Mouse (Mus musculus) heart, adult 11 months (tissue): ENCODE data around the gene Eml6.

ENCODE experiments used
- DNase-seq: peaks from one replicate; pipeline ENCODE4 v3.0.0; 2022

Gene Eml6

DNA sequence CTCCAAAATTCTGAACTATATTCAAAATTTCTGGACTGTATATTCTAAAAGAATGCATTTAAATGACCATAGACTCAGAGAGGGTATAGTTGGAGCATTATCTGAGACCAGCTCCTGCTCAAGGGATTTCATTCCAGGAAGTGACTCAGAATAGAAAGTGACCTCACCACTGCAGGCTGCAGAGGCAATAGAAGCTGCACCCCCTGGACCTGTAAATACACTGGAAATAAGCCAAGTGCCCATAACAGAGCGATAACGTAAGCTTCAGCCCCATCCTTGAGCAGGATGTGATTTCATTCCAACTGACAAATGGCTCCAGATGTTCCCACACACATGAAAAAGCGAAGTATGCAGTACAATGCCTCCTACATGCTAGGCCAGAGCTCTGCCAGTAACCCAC, 186.1 kb downstream of the Eml6 start:
- DNase-seq = peak; percentile 98

DNA sequence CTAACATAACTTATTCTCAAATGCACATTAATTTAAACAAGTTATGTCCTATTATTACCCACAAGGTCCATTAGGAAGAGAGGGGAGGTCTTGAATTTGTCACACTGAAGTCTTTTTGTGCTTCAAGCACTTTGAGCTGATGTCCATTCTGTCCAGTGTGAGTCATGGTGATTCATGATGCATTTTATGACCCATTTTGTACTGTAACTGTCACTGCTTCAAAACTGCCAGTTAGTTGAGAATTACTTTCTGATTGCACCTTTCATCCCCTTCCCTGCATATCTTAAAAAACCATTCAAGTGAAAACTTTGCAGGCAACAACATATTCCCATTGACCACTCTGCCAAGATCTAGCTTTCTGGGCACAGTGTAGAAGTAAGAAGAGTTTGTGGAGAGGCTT, 188.8 kb downstream of the Eml6 start:
- no peak for DNase-seq

GRCm38 (mm10) chr11:29827729-29828128, 198.1 kb downstream of the Eml6 start:
- DNase-seq = no peak

- peak; percentile 22 for DNase-seq
Measured at GRCm38 (mm10) chr11:29826001-29826400, 199.8 kb downstream of the Eml6 start.

DNA sequence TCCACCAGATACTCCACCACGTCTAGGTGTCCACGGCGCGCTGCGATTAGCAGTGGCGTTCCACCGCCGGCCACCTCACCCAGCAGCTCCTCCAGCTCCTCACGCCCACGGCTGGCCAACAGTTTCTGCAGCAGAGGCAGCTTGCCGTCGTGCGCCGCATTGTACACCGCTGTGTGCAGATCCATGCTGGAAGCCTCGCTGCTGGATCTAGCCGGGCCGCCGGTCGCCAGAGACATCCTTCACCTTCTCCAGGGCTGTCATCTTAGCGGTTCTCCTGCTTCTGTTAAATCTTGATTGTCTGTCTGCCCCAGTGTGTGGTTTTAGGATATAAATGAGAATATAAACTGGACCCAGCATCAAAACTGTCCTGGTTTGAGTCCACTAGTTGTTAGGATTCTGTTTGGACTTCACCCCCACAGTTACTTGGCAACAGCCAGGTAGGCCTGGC, 200.5 kb downstream of the Eml6 start, which contains the start of gene 4931440F15Rik:
4931440F15Rik (minus strand) TSS at position 398 of the 448 bp plus-strand sequence.
- DNase-seq = peak; percentile 76

DNA sequence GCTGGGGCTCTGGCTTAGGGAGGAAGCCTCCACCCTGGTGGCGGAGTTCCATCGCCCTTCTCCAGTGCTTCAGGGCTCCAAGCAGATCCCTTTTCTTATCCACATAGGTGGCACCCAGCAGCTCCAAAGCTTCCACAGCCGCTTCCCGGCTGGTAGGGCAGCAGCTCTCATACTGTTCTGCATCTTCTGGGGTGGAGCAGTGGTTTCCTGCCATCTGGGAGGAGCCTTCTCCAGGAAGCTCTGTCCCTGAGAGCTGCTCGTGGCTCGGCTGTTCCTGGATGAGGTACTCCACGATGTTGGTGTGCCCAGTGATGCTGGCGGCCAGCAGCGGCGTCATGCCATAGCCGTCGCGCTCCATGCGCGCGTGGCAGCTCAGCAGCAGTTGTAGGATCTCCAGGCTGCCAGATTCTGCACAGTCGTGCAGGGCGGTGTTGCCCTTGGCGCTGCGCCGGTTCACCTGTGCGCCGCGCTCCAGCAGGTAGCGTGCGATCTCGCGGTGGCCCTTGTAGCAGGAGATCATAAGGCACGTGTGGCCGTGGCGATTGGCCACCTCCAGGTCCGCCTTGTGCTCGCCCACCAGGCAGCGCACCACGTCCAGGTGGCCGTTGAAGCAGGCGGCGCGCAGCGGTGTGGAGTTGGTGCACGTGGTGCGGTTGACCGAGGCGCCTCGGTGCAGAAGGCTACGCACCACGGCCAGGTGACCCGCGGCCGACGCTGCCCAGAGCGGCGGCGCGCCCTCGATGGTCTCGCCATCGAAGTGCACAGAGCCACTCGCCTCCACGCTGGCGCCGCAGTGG, 201.2 kb downstream of the Eml6 start:
- DNase-seq = peak; percentile 91

DNA sequence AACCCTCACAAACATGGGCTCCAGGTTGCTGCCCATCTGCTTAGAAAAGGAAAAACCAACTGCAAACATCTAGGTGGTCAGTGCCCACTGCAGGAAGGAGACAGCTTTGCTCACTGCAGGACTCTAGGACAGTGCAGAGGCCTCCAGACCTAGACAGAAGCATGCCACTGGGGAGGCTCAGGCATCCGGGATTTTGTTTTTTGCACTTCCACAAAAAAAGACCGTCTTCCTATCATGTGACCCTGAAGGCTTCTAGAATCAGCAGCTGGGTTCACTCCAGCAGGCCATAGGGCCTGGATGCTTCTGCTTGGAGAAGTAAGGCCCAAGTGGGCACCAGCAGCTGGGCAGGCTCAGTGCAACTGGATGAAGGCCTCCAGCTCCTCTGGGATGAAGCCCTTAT, 202.7 kb downstream of the Eml6 start:
- DNase-seq = peak; percentile 87

DNA sequence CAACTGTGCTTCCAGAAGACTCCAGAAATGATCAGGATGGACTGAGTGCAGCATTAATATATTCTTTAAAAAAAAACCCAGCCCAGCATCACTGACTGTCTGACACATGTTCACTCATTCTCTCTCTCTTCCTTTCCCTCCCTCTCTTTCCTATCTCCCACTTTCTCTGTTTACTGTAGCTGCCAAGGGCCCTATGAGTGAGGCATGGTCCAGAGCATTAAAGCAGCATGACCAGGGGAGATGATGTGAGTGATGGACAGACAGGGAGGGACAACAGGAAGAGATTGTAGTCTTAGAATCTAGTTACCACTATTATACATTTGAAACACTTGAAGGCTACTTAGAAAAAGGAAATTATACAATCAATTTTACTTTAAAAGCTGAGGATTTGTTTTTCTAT, 210.2 kb downstream of the Eml6 start:
- peak; percentile 29 for DNase-seq

DNA sequence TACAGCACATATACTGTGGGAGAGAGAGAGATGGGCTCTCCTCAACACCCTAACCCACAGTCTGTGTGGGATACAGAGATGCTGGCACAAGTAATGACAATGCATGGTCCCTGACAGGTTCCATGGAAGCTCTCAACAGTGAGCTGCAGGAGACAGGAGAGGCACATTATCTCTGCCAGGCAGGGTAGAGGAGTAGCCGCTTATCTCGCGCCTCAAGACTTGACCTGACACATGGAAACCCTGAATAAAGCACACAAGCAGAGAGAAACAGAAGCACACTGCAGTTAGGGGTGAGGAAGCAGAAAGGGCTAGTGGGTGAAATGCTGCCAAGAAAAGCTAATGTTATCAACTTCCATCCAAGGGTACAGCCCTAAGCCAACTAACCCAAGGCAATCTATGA, 210.6 kb downstream of the Eml6 start:
- DNase-seq = peak; percentile 59

GRCm38 (mm10) chr11:29813267-29813666, 212.6 kb downstream of the Eml6 start:
- no peak for DNase-seq

DNA sequence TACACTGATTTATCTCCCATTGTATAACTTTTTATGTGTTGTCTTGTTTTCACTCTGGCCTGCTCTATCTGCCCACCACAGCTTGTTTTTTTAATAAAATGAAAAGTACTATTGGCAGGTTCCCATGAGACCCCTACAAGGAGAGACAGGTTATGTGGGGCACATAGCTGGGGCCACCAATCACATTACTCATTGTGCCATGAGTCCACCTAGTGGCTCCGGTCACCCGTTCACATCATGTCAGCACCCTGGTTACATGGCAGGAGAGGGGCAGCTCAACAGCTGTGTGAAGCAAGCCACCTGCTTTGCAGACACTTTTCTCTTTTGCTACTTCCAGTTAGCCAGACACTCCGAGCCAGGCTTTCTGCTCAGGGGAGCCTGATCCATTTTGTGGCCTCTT, 213.4 kb downstream of the Eml6 start:
- peak; percentile 79 for DNase-seq

DNA sequence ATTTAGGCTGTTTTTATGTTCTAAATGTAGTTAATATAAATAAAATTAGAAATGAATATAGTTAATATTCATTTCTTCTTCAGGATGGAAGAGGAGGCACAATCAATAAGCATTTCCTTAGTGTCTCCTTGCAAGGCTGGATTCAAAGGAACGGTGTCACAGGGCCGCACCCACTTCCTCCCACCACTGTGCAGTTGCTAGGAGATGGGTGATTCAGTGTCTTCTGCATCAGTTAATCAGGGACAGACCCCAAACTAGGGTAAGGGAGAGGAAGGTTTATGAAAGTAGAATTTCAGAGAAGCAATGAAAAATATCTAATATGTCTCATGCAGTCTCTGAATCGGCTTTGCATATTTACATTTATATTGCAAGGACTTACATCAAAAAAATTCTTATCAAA, 215.5 kb downstream of the Eml6 start:
- DNase-seq = peak; percentile 36

GRCm38 (mm10) chr11:29808981-29809589, 216.7 kb downstream of the Eml6 start:
- DNase-seq = peak; percentile 75

DNA sequence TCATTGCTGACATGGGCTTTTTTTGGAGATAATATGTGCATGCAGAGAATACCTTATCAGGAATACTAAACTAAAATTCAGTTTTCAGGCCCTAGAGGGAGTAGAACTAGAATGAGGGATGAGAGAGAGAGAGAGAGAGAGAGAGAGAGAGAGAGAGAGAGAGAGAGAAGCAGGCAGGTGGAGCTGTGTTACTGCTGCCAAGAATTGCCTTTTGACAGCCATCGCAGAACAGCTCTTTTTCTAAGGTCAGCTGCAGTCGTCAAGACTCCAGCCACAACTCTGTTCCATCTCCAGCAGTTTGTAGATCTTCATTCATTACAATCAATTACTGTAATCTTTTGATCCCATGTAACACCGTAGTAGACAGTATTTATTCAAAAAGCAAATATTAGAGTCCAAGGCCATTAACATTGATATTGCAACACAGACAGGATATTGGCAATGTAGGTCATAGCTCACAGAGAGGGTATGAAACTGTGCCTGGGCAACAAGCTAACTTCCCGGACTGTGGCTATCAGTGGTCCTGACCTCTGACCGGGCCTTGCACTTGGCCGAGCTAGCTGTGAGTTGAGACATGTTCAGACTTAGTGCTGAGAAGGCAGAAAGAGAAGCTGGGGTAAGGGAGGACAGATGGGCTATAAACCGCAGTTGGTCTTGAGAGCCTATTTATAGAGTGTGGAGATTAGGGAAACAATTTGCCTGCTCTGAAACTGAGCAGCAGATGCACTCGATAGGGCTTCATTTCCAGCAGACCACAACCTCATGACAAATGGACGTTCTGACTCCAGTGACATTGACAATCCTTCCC, 217.5 kb downstream of the Eml6 start:
- DNase-seq = peak; percentile 98

DNA sequence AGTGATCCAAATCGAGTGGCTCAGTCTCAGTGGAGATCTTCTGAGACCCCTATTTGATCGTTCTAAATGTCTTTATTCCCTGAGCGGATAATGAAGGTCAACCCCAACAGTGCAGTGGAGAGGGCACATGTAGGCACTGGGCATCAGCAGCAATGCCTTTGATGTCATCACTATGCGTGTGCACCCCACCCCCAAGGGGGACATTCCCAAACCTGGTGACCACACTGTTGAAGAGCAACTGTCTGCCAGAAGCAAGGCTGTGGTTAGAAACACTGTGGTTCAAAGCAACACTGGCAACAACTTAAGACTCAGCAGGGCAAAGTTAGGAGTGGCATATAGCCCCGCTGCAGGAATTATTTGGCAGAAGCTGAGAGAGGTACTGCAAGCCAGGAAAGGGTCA, 218.5 kb downstream of the Eml6 start:
- peak; percentile 52 for DNase-seq

DNA sequence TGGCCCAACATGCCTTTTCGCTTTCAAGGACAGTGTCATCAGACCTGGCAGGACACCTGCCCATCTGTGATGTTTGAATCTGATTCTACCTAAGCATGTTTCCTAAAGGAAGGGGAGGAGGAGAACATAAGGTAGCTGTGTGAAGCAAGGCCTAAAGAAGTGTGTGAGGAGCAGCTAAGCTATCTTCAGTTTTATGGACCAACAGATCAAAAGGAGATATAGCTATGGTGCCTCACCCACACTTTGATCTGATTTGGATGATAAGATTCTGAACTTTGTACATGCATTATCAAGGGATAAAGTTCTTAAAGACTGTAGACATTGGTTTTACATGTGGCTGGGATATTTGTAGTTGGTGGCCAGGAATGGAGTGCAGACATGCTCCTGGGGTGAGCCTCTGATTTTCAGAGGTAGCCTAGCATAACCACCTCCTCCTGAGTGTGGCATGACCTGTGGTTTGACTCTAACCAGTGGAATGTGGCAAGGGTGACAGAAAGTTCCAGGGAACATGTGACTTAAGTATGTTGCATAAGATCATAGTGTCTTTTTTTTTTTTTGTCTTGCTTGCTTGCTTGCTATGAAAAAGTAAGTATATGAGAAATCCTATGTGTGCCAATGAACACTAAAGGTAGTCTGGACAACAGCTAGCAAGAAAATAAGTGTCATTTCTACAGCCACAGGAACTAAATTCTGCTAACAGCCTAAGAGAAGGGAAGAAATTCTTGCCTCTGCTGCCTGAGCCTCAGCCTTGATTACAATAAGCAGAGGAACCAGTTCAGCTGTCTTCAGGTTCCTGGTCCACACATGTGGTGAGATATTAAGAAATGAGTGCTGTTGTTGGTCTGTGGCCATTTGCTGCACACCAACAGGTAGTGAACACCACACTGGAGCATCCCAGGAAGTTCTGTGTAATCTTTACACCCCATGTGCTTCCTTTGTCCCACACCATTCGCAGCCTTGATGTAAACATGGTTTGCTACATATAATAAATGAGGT, 224.1 kb downstream of the Eml6 start:
- DNase-seq = peak; percentile 49

- DNase-seq = peak; percentile 70
Measured at GRCm38 (mm10) chr11:29799839-29800238, 226.0 kb downstream of the Eml6 start.

DNA sequence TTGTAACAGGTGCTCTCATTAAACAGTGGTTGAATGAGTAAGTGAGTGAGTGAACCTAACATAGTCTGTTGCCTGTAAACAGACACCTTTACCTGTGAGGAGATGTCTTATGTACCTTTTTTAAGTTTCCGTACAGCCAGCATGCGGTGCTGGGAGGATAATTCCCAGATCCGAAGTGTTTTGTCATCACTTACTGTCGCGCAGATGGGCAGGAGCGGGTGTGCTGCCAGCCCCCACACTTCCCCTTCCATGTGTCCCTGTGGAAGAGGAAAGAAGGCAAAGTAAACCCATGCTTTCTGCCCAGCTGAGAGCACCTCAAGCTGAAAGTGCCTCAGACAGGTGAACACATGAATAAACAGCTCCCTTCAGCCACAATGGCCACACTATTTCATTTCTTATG, 230.7 kb downstream of the Eml6 start:
- no peak for DNase-seq

DNA sequence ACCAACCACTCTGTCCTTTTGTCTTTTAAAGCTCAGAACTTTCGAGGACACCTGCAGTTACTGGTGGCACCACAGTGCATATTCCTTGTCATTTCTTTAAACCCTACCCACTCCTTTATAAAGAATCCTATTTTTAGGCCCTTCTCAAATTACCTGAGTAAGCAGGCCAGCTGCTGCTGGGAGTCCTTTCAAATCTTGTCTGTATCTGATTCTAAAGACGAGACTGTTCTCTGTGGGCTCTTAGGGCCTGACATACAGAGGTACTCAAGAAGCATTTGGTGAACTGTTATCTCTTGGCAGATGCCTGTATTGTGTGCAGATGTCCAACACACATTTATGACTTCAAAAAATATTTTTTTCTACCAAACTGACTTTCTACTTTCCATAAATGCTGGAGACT, 231.4 kb downstream of the Eml6 start:
- DNase-seq = no peak

- DNase-seq = no peak
Measured at GRCm38 (mm10) chr11:29790796-29791195, 235.0 kb downstream of the Eml6 start.

GRCm38 (mm10) chr11:29788921-29789638, 236.8 kb downstream of the Eml6 start:
- no peak for DNase-seq

DNA sequence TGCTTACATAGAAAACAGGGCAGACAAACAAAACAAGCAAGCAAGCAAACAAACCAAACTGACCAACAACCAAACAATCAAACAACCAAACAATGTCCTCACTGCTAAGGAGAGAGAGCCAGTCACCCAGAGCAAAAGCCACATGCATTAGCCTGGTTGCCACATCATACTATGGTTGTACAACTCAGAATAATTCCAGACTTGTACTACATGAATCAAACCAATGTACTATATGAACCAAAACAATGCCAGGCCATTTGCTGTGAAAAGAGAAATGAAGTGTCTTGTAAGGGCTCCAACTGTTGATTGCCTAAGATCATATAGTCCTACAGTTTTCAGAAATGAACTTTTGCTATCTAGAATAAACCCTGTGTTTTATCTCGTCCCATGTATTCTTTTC, 237.3 kb downstream of the Eml6 start:
- DNase-seq = no peak
